Mouse (Mus musculus) bone marrow macrophage, adult 2 months (primary cell): ENCODE data around the gene Gm20388. TPM values are rescaled to one million over a fixed set of nuclear protein-coding genes. Genes with fewer than 3 reads are reported as not detected.

Experiments used
- H3K27ac ChIP-seq: 2 replicates; pipeline ENCODE4 v1.5.1; 2012; ENCODE audit warnings: low read depth, low read length; ENCODE audit not compliant: insufficient read depth
- H3K4me1 ChIP-seq: 2 replicates; pipeline ENCODE4 v1.6.1; 2012; ENCODE audit warnings: low read length; ENCODE audit not compliant: control insufficient read depth, insufficient read depth
- H3K4me3 ChIP-seq: 2 replicates; pipeline ENCODE4 v1.5.1; 2012; ENCODE audit warnings: mild to moderate bottlenecking, low read length, moderate library complexity; ENCODE audit not compliant: insufficient read depth
- CTCF ChIP-seq: IDR thresholded peaks from 2 replicates; pipeline ENCODE4 v1.5.1; 2012; ENCODE audit warnings: low read depth, mild to moderate bottlenecking, low read length, moderate library complexity
- POLR2A ChIP-seq: IDR thresholded peaks from 2 replicates; pipeline ENCODE4 v1.6.1; 2012; ENCODE audit warnings: mild to moderate bottlenecking, low read depth, low read length, borderline replicate concordance
- polyA plus RNA-seq: library from polyadenylated mRNA; stranded (reverse); fragments of >200 nt; gene quantifications from 2 replicates; pipeline ENCODE4 v1.2.4, GENCODE M21; 2012; ENCODE audit not compliant: missing spikeins, insufficient read depth, insufficient read length

Gm20388 gene
- polyA plus RNA-seq, 1 experiment = 32.7 TPM

GRCm38 (mm10) chr8:121885433-121885832 is 1974.8 kb downstream of the Gm20388 start:
- no peak for TF ChIP-seq POLR2A
- TF ChIP-seq CTCF = no peak
- no peak overlapping the region for H3K4me3 ChIP-seq
- H3K4me1 ChIP-seq = no peaks in the 10 kb centered on the region
- no peak overlapping the region for H3K27ac ChIP-seq

GRCm38 (mm10) chr8:121887547-121887946 is 1976.9 kb downstream of the Gm20388 start:
- no peak for TF ChIP-seq POLR2A
- TF ChIP-seq CTCF = no peak
- H3K4me1 ChIP-seq = no peaks in the 10 kb centered on the region
- no peak overlapping the region for H3K27ac ChIP-seq
- H3K4me3 ChIP-seq = no peak overlapping the region

- Histone ChIP-seq H3K4me1 (no peaks in the 10 kb centered on the region), H3K4me3 (no peak overlapping the region), H3K27ac (no peak overlapping the region)
- TF ChIP-seq CTCF (no peak), POLR2A (no peak)
These were observed 1978.7 kb downstream of the Gm20388 start for GRCm38 (mm10) chr8:121889317-121889716.

- Histone ChIP-seq H3K27ac (no peak overlapping the region), H3K4me3 (no peak overlapping the region), H3K4me1 (no peaks in the 10 kb centered on the region)
- no peak for TF ChIP-seq CTCF
These were observed 1979.5 kb downstream of the Gm20388 start for GRCm38 (mm10) chr8:121889810-121890785.

- no peak for TF ChIP-seq POLR2A
- no peak for TF ChIP-seq CTCF
- Histone ChIP-seq H3K27ac (no peak overlapping the region), H3K4me1 (peaks cover 9% of the 10 kb centered on the region), H3K4me3 (no peak overlapping the region)
These were observed 1982.2 kb downstream of the Gm20388 start for GRCm38 (mm10) chr8:121892875-121893274.

GRCm38 (mm10) chr8:121895910-121896309 is 1985.3 kb downstream of the Gm20388 start:
- H3K4me3 ChIP-seq = no peak overlapping the region
- TF ChIP-seq POLR2A (no peak), CTCF (no peak)
- H3K4me1 ChIP-seq = peaks cover 24% of the 10 kb centered on the region
- H3K27ac ChIP-seq = no peak overlapping the region

- TF ChIP-seq POLR2A = no peak
- TF ChIP-seq CTCF = no peak
- H3K27ac ChIP-seq = no peak overlapping the region
- peaks cover 24% of the 10 kb centered on the region for H3K4me1 ChIP-seq
- H3K4me3 ChIP-seq = no peak overlapping the region
These were observed 1986.0 kb downstream of the Gm20388 start for GRCm38 (mm10) chr8:121896476-121897145.

GRCm38 (mm10) chr8:121897205-121897604 is 1986.6 kb downstream of the Gm20388 start:
- Histone ChIP-seq H3K4me3 (no peak overlapping the region), H3K4me1 (peaks cover 24% of the 10 kb centered on the region)

GRCm38 (mm10) chr8:121897871-121898381 is 1987.3 kb downstream of the Gm20388 start:
- no peak overlapping the region for H3K27ac ChIP-seq
- no peak for TF ChIP-seq POLR2A
- TF ChIP-seq CTCF = no peak
- H3K4me1 ChIP-seq = peaks cover 24% of the 10 kb centered on the region
- H3K4me3 ChIP-seq = no peak overlapping the region

More at GRCm38 (mm10) chr8:121897205-121897604, 1986.6 kb downstream of the Gm20388 start:
- TF ChIP-seq POLR2A = no peak
- no peak overlapping the region for H3K27ac ChIP-seq

GRCm38 (mm10) chr8:121898401-121898931 is 1987.8 kb downstream of the Gm20388 start:
- H3K4me1 ChIP-seq = peaks cover 25% of the 10 kb centered on the region
- H3K4me3 ChIP-seq = no peak overlapping the region
- TF ChIP-seq CTCF (no peak), POLR2A (no peak)
- 0 out of 2 replicates have a peak overlapping the region, but pooled peaks have one; percentile 1 for H3K27ac ChIP-seq
